Mouse (Mus musculus) myocyte (in vitro differentiated cells): ENCODE results near the gene Nudt13.

ENCODE experiments used
- CEBPB ChIP-seq: IDR thresholded peaks from 2 replicates; pipeline ENCODE4 v1.6.1; 2011; ENCODE audit warnings: mild to moderate bottlenecking, moderate library complexity; ENCODE audit not compliant: poor library complexity, insufficient read depth, severe bottlenecking
- E2F4 ChIP-seq: IDR thresholded peaks from one replicate; pipeline ENCODE4 v1.6.1; 2011; ENCODE audit warnings: mild to moderate bottlenecking, control low read depth, moderate library complexity; ENCODE audit not compliant: insufficient read depth
- MAX ChIP-seq: IDR thresholded peaks from one replicate; pipeline ENCODE4 v1.6.1; 2011; ENCODE audit warnings: low read depth, mild to moderate bottlenecking, control low read depth
- MYOD1 ChIP-seq, 3 experiments: IDR thresholded peaks; one replicate each; pipeline ENCODE4 v1.6.1; 2011; ENCODE audit warnings: control low read depth in 2 of 3, low read depth in 2 of 3, mild to moderate bottlenecking in 2 of 3, moderate library complexity in 1 of 3; ENCODE audit not compliant: insufficient read length in 2 of 3, control insufficient read depth in 1 of 3
- MYOG ChIP-seq, 3 experiments: IDR thresholded peaks; one replicate each; pipeline ENCODE4 v1.6.1; 2011; ENCODE audit warnings: control low read depth in 2 of 3, low read depth in 2 of 3, mild to moderate bottlenecking in 2 of 3; ENCODE audit not compliant: insufficient read length in 2 of 3, control insufficient read depth in 1 of 3, insufficient read depth in 1 of 3
- POLR2A ChIP-seq: IDR thresholded peaks from one replicate; pipeline ENCODE4 v1.6.1; 2011; ENCODE audit warnings: low read depth, mild to moderate bottlenecking, control low read depth, moderate library complexity; ENCODE audit not compliant: insufficient read length
- POLR2AphosphoS2 ChIP-seq: IDR thresholded peaks from one replicate; pipeline ENCODE4 v1.6.1; 2011; ENCODE audit warnings: low read depth, control low read depth; ENCODE audit not compliant: insufficient read length
- REST ChIP-seq: IDR thresholded peaks from one replicate; pipeline ENCODE4 v1.6.1; 2011; ENCODE audit warnings: mild to moderate bottlenecking, control low read depth, moderate library complexity; ENCODE audit not compliant: insufficient read depth, insufficient read length
- TCF12 ChIP-seq: IDR thresholded peaks from one replicate; pipeline ENCODE4 v1.6.1; 2011; ENCODE audit warnings: mild to moderate bottlenecking, control low read depth; ENCODE audit not compliant: poor library complexity, insufficient read depth, severe bottlenecking
- TCF3 ChIP-seq: IDR thresholded peaks from one replicate; pipeline ENCODE4 v1.6.1; 2011; ENCODE audit warnings: low read depth, control low read depth; ENCODE audit not compliant: insufficient read length
- USF1 ChIP-seq: IDR thresholded peaks from one replicate; pipeline ENCODE4 v1.6.1; 2011; ENCODE audit warnings: low read depth, mild to moderate bottlenecking, control low read depth, moderate library complexity

DNA sequence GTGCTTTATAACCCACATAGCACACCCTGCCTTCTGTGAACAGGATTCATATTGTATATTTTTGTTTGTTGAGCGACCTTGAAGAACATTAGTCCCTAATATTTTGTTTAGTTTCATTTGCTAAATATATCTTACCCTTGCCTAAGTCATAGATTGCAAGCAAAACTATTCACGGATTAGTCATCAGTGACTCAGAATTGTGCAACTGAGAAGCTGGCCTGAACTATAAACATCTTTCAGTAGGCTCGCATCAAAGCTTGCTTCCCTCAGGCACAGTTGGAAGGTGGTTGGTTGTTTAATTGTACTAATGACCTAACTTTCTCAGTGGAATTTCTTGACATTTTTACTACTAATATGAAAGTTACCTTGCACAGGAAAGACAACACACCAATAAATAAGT, 3.6 kb downstream of the Nudt13 start:
- TF ChIP-seq E2F4: no peak
- TF ChIP-seq POLR2A: no peak
- no peak for TF ChIP-seq MAX
- peak; percentile 99 for TF ChIP-seq CEBPB
- no peak for TF ChIP-seq MYOD1 (IDR thresholded peaks at IDR 0.05; ENCODE audit: control insufficient read depth in 1 of 3, insufficient read length in 2 of 3, low read depth in 2 of 3)
- TF ChIP-seq MYOG (IDR thresholded peaks at IDR 0.05; ENCODE audit: control insufficient read depth in 1 of 3, insufficient read depth in 1 of 3, insufficient read length in 2 of 3, low read depth in 2 of 3): no peak
- TF ChIP-seq TCF12: no peak
- TF ChIP-seq USF1: no peak
- TF ChIP-seq POLR2AphosphoS2: no peak
- TF ChIP-seq REST: no peak
- no peak for TF ChIP-seq TCF3
